Mouse (Mus musculus): ENCODE data around the gene Abhd4. TPM values are rescaled to one million over a fixed set of nuclear protein-coding genes. Genes with fewer than 3 reads are reported as not detected.

The Abhd4 gene
- polyA plus RNA-seq, 1 experiment = 32.9 TPM

DNA sequence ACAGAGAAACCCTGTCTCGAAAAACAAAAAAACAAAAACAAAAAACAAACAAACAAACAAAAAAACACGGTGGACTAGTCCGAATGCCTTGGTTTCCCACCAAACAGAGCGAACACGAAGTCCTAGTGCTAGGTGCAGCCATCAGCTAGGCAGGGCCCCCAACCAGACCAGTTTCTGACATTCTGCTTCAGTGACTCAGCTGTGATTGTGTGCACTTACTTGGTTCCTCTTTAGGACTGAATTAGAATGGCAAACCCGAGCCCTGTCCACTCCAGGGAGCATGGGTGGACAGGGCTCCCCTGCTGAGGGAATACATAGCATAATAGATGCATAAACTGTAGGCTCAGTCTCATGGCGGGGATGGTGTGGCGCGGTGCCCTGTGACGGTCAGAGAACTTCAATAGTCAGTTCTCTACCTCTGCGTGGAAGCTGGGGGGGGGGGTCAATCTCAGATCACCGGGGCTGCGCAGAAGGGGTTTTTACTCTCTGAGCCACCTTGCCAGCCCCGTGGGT, 23.3 kb upstream of the Abhd4 start:
- no peaks in the 10 kb centered on the region for H3K79me2 ChIP-seq (ENCODE audit: control insufficient read depth, insufficient read depth)
- H3K79me3 ChIP-seq (ENCODE audit: low read depth) = no peaks in the 10 kb centered on the region
- H3ac ChIP-seq (ENCODE audit: control insufficient read depth, insufficient read length, low read depth) = no peak overlapping the region
- H3K4me3 ChIP-seq (ENCODE audit: insufficient read depth, poor library complexity, severe bottlenecking) = no peak overlapping the region
- TF ChIP-seq CEBPB (IDR thresholded peaks at IDR 0.05; ENCODE audit: low read depth) (no peak), MYOD1 (IDR thresholded peaks at IDR 0.05; ENCODE audit: control insufficient read depth, insufficient read length, low read depth) (no peak), USF1 (IDR thresholded peaks at IDR 0.05; ENCODE audit: low read depth) (no peak), CTCF (IDR thresholded peaks at IDR 0.05; ENCODE audit: control insufficient read depth, insufficient read depth, insufficient read length) (no peak), MYOG (IDR thresholded peaks at IDR 0.05; ENCODE audit: control insufficient read depth, extremely low read depth, insufficient read length) (no peak), MAX (IDR thresholded peaks at IDR 0.05) (no peak), FOSL1 (IDR thresholded peaks at IDR 0.05; ENCODE audit: insufficient read depth, low read length, poor library complexity, severe bottlenecking) (no peak)
- H3K36me3 ChIP-seq (ENCODE audit: control insufficient read depth, insufficient read depth) = no peaks in the 10 kb centered on the region
- no peaks in the 10 kb centered on the region for H3K27me3 ChIP-seq (ENCODE audit: control insufficient read depth, insufficient read depth, insufficient read length)

DNA sequence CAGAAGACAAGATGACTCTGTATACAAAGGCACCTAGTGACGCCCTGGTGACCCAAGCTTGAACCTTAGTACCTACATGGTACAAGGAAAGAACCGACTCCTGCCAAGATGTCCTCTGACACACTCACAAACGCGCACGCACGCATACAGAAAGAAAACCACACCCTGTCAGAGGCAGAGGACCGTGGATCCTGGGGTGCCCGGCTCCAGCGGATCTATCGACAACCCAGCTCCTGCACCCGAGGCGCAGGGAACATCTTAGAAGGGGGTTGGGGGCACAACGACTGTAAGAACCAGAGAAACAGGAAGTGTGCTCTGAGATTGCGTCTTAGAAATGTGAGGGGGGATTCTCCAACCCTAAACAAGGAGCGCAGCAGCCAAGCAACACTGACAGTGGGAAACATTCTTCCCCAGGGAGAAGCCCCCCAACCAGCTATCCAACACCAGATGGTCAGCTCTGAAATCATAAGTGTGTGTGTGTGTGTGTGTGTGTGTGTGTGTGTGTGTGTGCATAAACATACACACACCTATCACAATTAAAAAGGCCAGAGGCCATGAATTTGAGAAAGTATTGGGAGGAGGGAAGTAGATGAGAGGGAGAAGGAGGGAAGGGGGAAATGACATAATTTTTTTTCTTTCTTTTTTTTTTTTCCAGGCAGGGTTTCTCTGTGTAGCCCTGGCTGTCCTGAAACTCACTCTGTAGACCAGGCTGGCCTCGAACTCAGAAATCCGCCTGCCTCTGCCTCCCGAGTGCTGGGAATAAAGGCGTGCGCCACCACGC, 22.6 kb upstream of the Abhd4 start:
- Histone ChIP-seq H3K4me3 (ENCODE audit: insufficient read depth, poor library complexity, severe bottlenecking) (no peak overlapping the region), H3K79me3 (ENCODE audit: low read depth) (no peaks in the 10 kb centered on the region), H3K27me3 (ENCODE audit: control insufficient read depth, insufficient read depth, insufficient read length) (no peaks in the 10 kb centered on the region), H3K36me3 (ENCODE audit: control insufficient read depth, insufficient read depth) (peaks cover 6% of the 10 kb centered on the region), H3ac (ENCODE audit: control insufficient read depth, insufficient read length, low read depth) (no peak overlapping the region), H3K79me2 (ENCODE audit: control insufficient read depth, insufficient read depth) (no peaks in the 10 kb centered on the region)
- TF ChIP-seq MAX (IDR thresholded peaks at IDR 0.05) = no peak
- TF ChIP-seq MYOD1 (IDR thresholded peaks at IDR 0.05; ENCODE audit: control insufficient read depth, insufficient read length, low read depth) = no peak
- no peak for TF ChIP-seq FOSL1 (IDR thresholded peaks at IDR 0.05; ENCODE audit: insufficient read depth, low read length, poor library complexity, severe bottlenecking)
- TF ChIP-seq CTCF (IDR thresholded peaks at IDR 0.05; ENCODE audit: control insufficient read depth, insufficient read depth, insufficient read length) = no peak
- TF ChIP-seq MYOG (IDR thresholded peaks at IDR 0.05; ENCODE audit: control insufficient read depth, extremely low read depth, insufficient read length) = no peak
- no peak for TF ChIP-seq USF1 (IDR thresholded peaks at IDR 0.05; ENCODE audit: low read depth)
- TF ChIP-seq CEBPB (IDR thresholded peaks at IDR 0.05; ENCODE audit: low read depth) = no peak

DNA sequence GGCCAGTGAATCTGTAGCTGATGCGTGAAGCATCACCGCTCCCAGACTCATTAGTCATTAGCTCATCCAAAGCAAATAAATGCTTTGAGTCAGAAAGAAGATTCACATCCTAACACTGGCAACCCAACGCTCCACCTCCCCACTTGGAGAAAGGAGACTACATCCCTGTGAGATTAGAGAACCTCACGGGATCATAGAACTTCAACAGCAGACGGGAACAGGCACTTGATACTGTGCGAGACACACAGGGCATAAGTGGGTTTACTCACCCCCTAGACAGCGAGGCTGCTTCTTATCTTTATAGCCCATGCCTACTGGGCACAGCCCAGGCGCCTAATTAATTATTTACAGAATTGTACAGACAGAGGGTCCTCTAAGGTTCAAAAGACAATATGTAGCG, 21.8 kb upstream of the Abhd4 start:
- no peak overlapping the region for H3K4me3 ChIP-seq (ENCODE audit: insufficient read depth, poor library complexity, severe bottlenecking)
- H3K27me3 ChIP-seq (ENCODE audit: control insufficient read depth, insufficient read depth, insufficient read length) = no peaks in the 10 kb centered on the region
- TF ChIP-seq CTCF (IDR thresholded peaks at IDR 0.05; ENCODE audit: control insufficient read depth, insufficient read depth, insufficient read length) = no peak
- no peak for TF ChIP-seq MAX (IDR thresholded peaks at IDR 0.05)
- no peak for TF ChIP-seq USF1 (IDR thresholded peaks at IDR 0.05; ENCODE audit: low read depth)
- peaks cover 2% of the 10 kb centered on the region for H3K79me3 ChIP-seq (ENCODE audit: low read depth)
- peaks cover 10% of the 10 kb centered on the region for H3K36me3 ChIP-seq (ENCODE audit: control insufficient read depth, insufficient read depth)
- H3ac ChIP-seq (ENCODE audit: control insufficient read depth, insufficient read length, low read depth) = no peak overlapping the region
- no peaks in the 10 kb centered on the region for H3K79me2 ChIP-seq (ENCODE audit: control insufficient read depth, insufficient read depth)

DNA sequence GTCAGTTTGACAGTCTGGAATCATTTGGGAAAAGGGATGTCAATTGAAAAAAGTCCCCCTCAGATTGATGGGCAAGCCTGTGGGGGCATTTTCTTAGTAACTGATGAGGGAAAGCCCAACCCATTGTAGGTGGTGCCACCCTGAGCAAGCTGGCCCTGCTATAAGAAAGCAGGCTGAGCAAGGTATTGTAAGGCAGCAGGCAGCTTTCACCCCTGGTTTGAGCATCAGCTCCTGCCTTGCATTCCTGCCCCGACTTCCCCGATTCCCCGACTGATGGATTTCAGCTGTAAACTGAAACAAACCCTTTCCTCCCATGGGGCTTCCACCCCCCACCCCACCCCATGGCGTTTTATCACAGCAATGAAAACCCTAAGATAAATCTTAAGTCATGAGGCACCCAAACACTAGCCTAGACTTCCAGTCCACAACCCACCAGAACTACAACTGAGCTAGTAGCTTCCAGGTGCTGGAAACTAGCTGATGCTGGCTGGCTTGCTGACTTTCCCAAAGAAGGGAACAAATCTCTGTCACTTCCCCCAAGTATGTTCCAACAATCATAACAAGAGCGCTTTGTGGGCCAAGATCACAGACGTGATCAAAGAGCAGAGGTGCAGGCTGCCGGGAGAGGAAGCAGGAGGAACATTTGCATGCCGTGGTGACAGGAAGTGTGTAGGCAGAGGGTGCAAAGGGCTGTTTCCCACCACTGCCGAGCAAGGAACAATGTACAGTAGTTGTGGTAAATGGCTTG, 21.0 kb upstream of the Abhd4 start:
- Histone ChIP-seq H3K79me3 (ENCODE audit: low read depth) (peaks cover 2% of the 10 kb centered on the region), H3K79me2 (ENCODE audit: control insufficient read depth, insufficient read depth) (peaks cover 4% of the 10 kb centered on the region), H3K36me3 (ENCODE audit: control insufficient read depth, insufficient read depth) (peaks cover 13% of the 10 kb centered on the region), H3K4me3 (ENCODE audit: insufficient read depth, poor library complexity, severe bottlenecking) (no peak overlapping the region), H3K27me3 (ENCODE audit: control insufficient read depth, insufficient read depth, insufficient read length) (no peaks in the 10 kb centered on the region), H3ac (ENCODE audit: control insufficient read depth, insufficient read length, low read depth) (no peak overlapping the region)
- TF ChIP-seq MAX (IDR thresholded peaks at IDR 0.05) (no peak), FOSL1 (IDR thresholded peaks at IDR 0.05; ENCODE audit: insufficient read depth, low read length, poor library complexity, severe bottlenecking) (no peak)

DNA sequence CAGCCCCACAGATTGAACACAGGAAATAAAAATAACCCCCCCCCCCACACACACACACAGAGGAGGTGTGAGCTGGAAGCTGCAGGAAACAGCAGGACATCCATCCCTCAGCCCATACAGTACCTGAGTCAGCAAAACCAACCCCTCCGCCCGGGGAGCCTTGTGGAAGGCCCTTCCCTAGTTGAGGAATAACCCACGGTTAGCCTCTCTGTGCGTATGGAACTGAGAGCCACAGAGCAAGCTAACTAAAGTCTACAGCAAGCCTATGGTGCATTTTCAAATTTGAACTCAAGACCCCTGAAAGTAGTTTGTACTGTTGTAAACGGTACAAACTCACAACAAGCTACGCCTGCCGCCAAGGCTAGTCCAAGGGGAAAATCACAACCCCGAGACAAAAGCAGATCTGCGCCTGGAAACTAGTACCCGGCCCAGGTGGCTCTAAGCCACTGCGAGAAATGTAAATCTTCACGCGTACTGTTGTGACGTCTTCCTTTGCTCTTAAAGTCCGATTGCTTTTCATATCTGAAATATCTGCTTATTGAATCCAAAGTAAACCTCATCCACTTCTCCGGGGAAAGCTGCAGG, 20.3 kb upstream of the Abhd4 start:
- H3ac ChIP-seq (ENCODE audit: control insufficient read depth, insufficient read length, low read depth) = no peak overlapping the region
- H3K36me3 ChIP-seq (ENCODE audit: control insufficient read depth, insufficient read depth) = peaks cover 13% of the 10 kb centered on the region
- H3K27me3 ChIP-seq (ENCODE audit: control insufficient read depth, insufficient read depth, insufficient read length) = no peaks in the 10 kb centered on the region
- TF ChIP-seq MAX (IDR thresholded peaks at IDR 0.05) (no peak), CEBPB (IDR thresholded peaks at IDR 0.05; ENCODE audit: low read depth) (no peak), FOSL1 (IDR thresholded peaks at IDR 0.05; ENCODE audit: insufficient read depth, low read length, poor library complexity, severe bottlenecking) (no peak), MYOG (IDR thresholded peaks at IDR 0.05; ENCODE audit: control insufficient read depth, extremely low read depth, insufficient read length) (no peak), USF1 (IDR thresholded peaks at IDR 0.05; ENCODE audit: low read depth) (no peak), CTCF (IDR thresholded peaks at IDR 0.05; ENCODE audit: control insufficient read depth, insufficient read depth, insufficient read length) (no peak), MYOD1 (IDR thresholded peaks at IDR 0.05; ENCODE audit: control insufficient read depth, insufficient read length, low read depth) (no peak)
- no peak overlapping the region for H3K4me3 ChIP-seq (ENCODE audit: insufficient read depth, poor library complexity, severe bottlenecking)
- H3K79me3 ChIP-seq (ENCODE audit: low read depth) = peaks cover 4% of the 10 kb centered on the region
- H3K79me2 ChIP-seq (ENCODE audit: control insufficient read depth, insufficient read depth) = peaks cover 10% of the 10 kb centered on the region

Data from C2C12 (cell line).